Comparison of ENCODE assay signal across 17 mouse cellular contexts in genomic region chr6:127701036-127701783, GRCm38 (mm10).
DNase-seq lines count a peak whose midpoint lies in the region; ATAC-seq lines count a peak whose summit lies in the region.
"Had no signal": no experiment of that assay in that cellular context is flagged by ENCODE, and none has a peak within 500 bp of the region (broad histone marks: within the 10 kb centered on the region; RNA-seq: fewer than 3 reads in every experiment).

No protein-coding gene starts in this region.

- WGBS in forebrain, embryonic 12.5 days, result 14% methylated on average over 10 of the region's 11 CpGs
- 10% methylated on average over 9 of the region's 11 CpGs for WGBS in neural tube, embryonic 15.5 days

- peak; percentile 80 for DNase-seq in embryo, embryonic 10 days (ENCODE audit: low spot score)
- peak; percentile 82 for DNase-seq in mesoderm, embryonic 11.5 days (ENCODE audit: low read depth, low spot score)
- DNase-seq in thymus, adult 18-20 months, result no peak
- DNase-seq in right cerebral cortex, adult 18-20 months, result no peak
- no peak for DNase-seq in cerebellum, postnatal 36 days
- DNase-seq in thymus, postnatal 0 days (ENCODE audit: low spot score), result no peak
- DNase-seq: adrenal gland, adult 8-10 months; cerebellum, adult 8-10 months; lung, postnatal 10 days; thymus, postnatal 25 days had no signal

- H3K27ac ChIP-seq in forebrain, embryonic 12.5 days, result peak overlapping the region; percentile 76
- H3K27ac ChIP-seq in neural tube, embryonic 15.5 days (replicated peaks), result peak overlapping the region; percentile 64
- H3K27ac ChIP-seq: limb, embryonic 15.5 days had no signal

- no peak overlapping the region for H3K9ac ChIP-seq in forebrain, embryonic 12.5 days
- H3K9ac ChIP-seq in neural tube, embryonic 15.5 days (replicated peaks), result no peak overlapping the region
- H3K9ac ChIP-seq: limb, embryonic 15.5 days had no signal

- ATAC-seq in forebrain, embryonic 12.5 days (ENCODE audit: low FRiP score), result peak; percentile 88
- ATAC-seq in neural tube, embryonic 15.5 days (ENCODE audit: low FRiP score), result peak; percentile 60; the same call in 1 of the 2 replicates
- ATAC-seq: intestine, embryonic 16.5 days had no signal

- H3K4me1 ChIP-seq in forebrain, embryonic 12.5 days, result peaks cover 33% of the 10 kb centered on the region
- H3K4me1 ChIP-seq in neural tube, embryonic 15.5 days, result peaks cover 21% of the 10 kb centered on the region
- H3K4me1 ChIP-seq: limb, embryonic 15.5 days had no signal

- no peaks in the 10 kb centered on the region; the same call in 1 of the 2 replicates for H3K36me3 ChIP-seq in forebrain, embryonic 12.5 days (replicated peaks)
- H3K36me3 ChIP-seq in neural tube, embryonic 15.5 days, result peaks cover 10% of the 10 kb centered on the region
- H3K36me3 ChIP-seq: G1E; limb, embryonic 15.5 days had no signal

- H3K27me3 ChIP-seq in forebrain, embryonic 12.5 days, result 0 out of 2 replicates have a peak, but pooled peaks cover 3% of the 10 kb centered on the region
- no peaks in the 10 kb centered on the region for H3K27me3 ChIP-seq in neural tube, embryonic 15.5 days (replicated peaks)
- H3K27me3 ChIP-seq: limb, embryonic 15.5 days had no signal

- H3K4me3 ChIP-seq in forebrain, embryonic 12.5 days (replicated peaks), result no peak overlapping the region
- no peak overlapping the region for H3K4me3 ChIP-seq in neural tube, embryonic 15.5 days (replicated peaks)
- H3K4me3 ChIP-seq: layer of hippocampus, adult 2 months; limb, embryonic 15.5 days had no signal

- no peaks in the 10 kb centered on the region for H3K9me3 ChIP-seq in forebrain, embryonic 12.5 days
- H3K9me3 ChIP-seq in neural tube, embryonic 15.5 days (replicated peaks), result no peaks in the 10 kb centered on the region
- H3K9me3 ChIP-seq: limb, embryonic 15.5 days had no signal

- no peak overlapping the region for H3K4me2 ChIP-seq in forebrain, embryonic 12.5 days
- H3K4me2 ChIP-seq in neural tube, embryonic 15.5 days, result no peak overlapping the region
- H3K4me2 ChIP-seq: heart, embryonic 11.5 days; limb, embryonic 15.5 days had no signal

Comparison
In these comparisons a context has a peak if more than half of its experiments do, and no peak if none do; other contexts are left out.
1. DNase-seq: peak in embryo, embryonic 10 days (single experiment) and mesoderm, embryonic 11.5 days (single experiment); none in thymus, adult 18-20 months (0 of 2), right cerebral cortex, adult 18-20 months (single experiment), cerebellum, postnatal 36 days (0 of 2) and thymus, postnatal 0 days (single experiment).